Mouse (Mus musculus) liver, embryonic 12.5 days (tissue): ENCODE data around the gene Nr1d1. TPM values are rescaled to one million over a fixed set of nuclear protein-coding genes. Genes with fewer than 3 reads are reported as not detected.

Source experiments
- ATAC-seq: fragments of 200-750 bp; cut with Nextera tagmentation; 2 replicates; pipeline ENCODE4 v1.8.0; 2017; ENCODE audit warnings: moderate number of reproducible peaks, mild to moderate bottlenecking, moderate library complexity
- H3K27ac ChIP-seq: fragments of 300-500 bp; sonication (generic); 2 replicates; pipeline ENCODE4 v1.5.1; 2016; ENCODE audit warnings: mild to moderate bottlenecking
- H3K27me3 ChIP-seq: fragments of 300-500 bp; sonication (generic); replicated peaks from 2 replicates; pipeline ENCODE4 v1.6.1; 2016; ENCODE audit warnings: mild to moderate bottlenecking, moderate library complexity
- H3K36me3 ChIP-seq: fragments of 300-500 bp; sonication (generic); 2 replicates; pipeline ENCODE4 v1.6.1; 2016; ENCODE audit warnings: mild to moderate bottlenecking, moderate library complexity
- H3K4me1 ChIP-seq: fragments of 300-500 bp; sonication (generic); 2 replicates; pipeline ENCODE4 v1.6.1; 2016
- H3K4me2 ChIP-seq: fragments of 300-500 bp; sonication (generic); 2 replicates; pipeline ENCODE4 v1.6.1; 2016; ENCODE audit warnings: mild to moderate bottlenecking, moderate library complexity
- H3K4me3 ChIP-seq: fragments of 300-500 bp; sonication (generic); 2 replicates; pipeline ENCODE4 v1.5.1; 2016; ENCODE audit warnings: mild to moderate bottlenecking, moderate library complexity
- H3K9ac ChIP-seq: fragments of 300-500 bp; sonication (generic); 2 replicates; pipeline ENCODE4 v1.6.1; 2016; ENCODE audit warnings: mild to moderate bottlenecking, moderate library complexity
- H3K9me3 ChIP-seq: fragments of 300-500 bp; sonication (generic); replicated peaks from 2 replicates; pipeline ENCODE4 v1.6.1; 2016; ENCODE audit warnings: mild to moderate bottlenecking, moderate library complexity
- WGBS: fragments of 180-500 bp; shearing (Covaris S2); methylation state at CpG from one replicate; pipeline ENCODE4 v1.1.7; 2016; ENCODE audit not compliant: insufficient replicate concordance; 5-methylcytosine and 5-hydroxymethylcytosine counted together
- polyA plus RNA-seq: library from polyadenylated mRNA; unstranded; fragments of >200 nt; fragmentation: Nextera tagmentation; extraction: Ambion mirVana; gene quantifications from 2 replicates; pipeline ENCODE4 v1.2.1, GENCODE M21; 2016

Nr1d1 gene
- polyA plus RNA-seq, 1 experiment from 2014 or later: 1.4 TPM

- peak overlapping the region; percentile 78 for H3K27ac ChIP-seq
- ATAC-seq: no peak
- 39% methylated on average over 12 of the region's 12 CpGs for WGBS
- H3K4me3 ChIP-seq: peak overlapping the region; percentile 45
- peak overlapping the region; percentile 49; the same call in 1 of the 2 replicates for H3K9ac ChIP-seq
- no peaks in the 10 kb centered on the region for H3K9me3 ChIP-seq
- H3K27me3 ChIP-seq: no peaks in the 10 kb centered on the region
- H3K36me3 ChIP-seq: peaks cover 5% of the 10 kb centered on the region; the same call in 1 of the 2 replicates
- H3K4me2 ChIP-seq: peak overlapping the region; percentile 84
- peaks cover 69% of the 10 kb centered on the region for H3K4me1 ChIP-seq
These were observed 1.1 kb upstream of the Nr1d1 start for GRCm38 (mm10) chr11:98776052-98776764.

DNA sequence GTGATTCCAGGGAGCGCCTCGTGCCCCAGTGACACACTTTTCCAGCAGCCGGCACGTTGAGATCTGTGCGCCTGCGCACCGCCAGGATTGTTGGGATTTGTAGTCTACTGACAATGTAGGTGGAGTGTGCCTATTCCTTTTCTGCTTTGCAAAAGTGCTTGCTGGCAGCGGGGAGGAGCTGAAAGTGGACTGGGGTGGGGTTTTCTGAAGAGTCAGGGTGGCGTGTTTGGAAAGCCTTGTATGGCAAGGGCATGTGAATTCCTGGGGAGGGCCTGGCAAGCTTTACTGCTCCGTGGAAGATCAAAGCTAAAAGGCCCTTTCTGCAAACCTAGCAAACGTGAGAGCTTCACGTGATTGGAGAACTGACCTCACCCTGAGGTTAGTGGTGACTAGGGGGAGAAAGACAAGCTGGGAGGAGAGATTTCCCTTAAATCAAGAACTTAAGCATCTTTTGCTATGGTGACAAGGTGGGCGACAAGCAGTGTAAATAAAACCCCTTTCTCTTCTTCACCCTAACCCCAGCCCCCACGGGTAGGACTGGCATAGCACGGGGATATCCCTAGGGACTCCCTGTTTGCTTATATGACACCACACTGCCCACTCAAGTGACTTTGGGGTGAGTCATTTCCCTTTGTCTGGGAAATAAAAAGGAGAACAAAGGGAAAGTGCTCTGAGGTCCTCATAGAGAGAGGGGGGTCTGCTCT is 367 bp upstream of the Nr1d1 start:
- Histone ChIP-seq H3K4me2 (peak overlapping the region; percentile 84), H3K27me3 (no peaks in the 10 kb centered on the region), H3K9ac (peak overlapping the region; percentile 59), H3K9me3 (no peaks in the 10 kb centered on the region), H3K4me3 (peak overlapping the region; percentile 45), H3K36me3 (peaks cover 12% of the 10 kb centered on the region), H3K27ac (peak overlapping the region; percentile 78), H3K4me1 (peaks cover 74% of the 10 kb centered on the region)
- WGBS: 5% methylated on average over 15 of the region's 15 CpGs
- peak; percentile 50 for ATAC-seq

GRCm38 (mm10) chr11:98773635-98774295 is 1.4 kb downstream of the Nr1d1 start:
- H3K27ac ChIP-seq: peak overlapping the region; percentile 77
- peak overlapping the region; percentile 59; the same call in 1 of the 2 replicates for H3K9ac ChIP-seq
- peaks cover 29% of the 10 kb centered on the region for H3K36me3 ChIP-seq
- H3K4me1 ChIP-seq: peaks cover 91% of the 10 kb centered on the region
- no peaks in the 10 kb centered on the region for H3K27me3 ChIP-seq
- H3K4me2 ChIP-seq: peak overlapping the region; percentile 84
- WGBS: under 1% methylated on average over 35 of the region's 37 CpGs
- H3K4me3 ChIP-seq: peak overlapping the region; percentile 45
- peak; percentile 87 for ATAC-seq
- no peaks in the 10 kb centered on the region for H3K9me3 ChIP-seq

DNA sequence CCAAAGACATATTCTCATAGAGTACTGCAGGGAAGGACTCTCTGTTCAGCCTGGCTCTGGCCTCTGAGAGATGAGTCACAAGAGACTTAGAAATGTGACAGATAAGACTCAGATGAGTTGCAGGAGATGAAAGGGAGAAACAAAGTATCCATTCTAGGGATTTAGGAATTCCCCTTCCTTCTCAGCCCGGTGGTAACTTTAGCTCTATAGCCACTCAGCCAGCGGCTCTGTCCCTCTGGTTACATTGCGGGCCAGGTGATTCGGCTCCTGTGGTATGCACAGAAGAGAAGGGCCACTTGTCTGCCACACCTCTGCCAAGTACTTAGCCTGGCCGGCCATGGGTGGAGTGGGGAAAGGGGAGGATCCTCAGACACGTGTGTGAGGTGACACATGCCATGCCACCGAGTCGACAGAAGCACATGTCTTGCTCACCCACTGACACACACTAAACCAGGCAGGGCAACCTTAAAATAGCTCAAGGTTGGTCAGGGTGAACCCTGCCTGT is 2.4 kb downstream of the Nr1d1 start:
- peaks cover 97% of the 10 kb centered on the region for H3K4me1 ChIP-seq
- no peak overlapping the region for H3K4me3 ChIP-seq
- H3K9me3 ChIP-seq: no peaks in the 10 kb centered on the region
- 46% methylated on average over 8 of the region's 8 CpGs for WGBS
- H3K4me2 ChIP-seq: peak overlapping the region; percentile 84
- no peak for ATAC-seq
- H3K27ac ChIP-seq: peak overlapping the region; percentile 77
- no peaks in the 10 kb centered on the region for H3K27me3 ChIP-seq
- 0 out of 2 replicates have a peak overlapping the region, but pooled peaks have one; percentile 56 for H3K9ac ChIP-seq
- peaks cover 29% of the 10 kb centered on the region for H3K36me3 ChIP-seq

DNA sequence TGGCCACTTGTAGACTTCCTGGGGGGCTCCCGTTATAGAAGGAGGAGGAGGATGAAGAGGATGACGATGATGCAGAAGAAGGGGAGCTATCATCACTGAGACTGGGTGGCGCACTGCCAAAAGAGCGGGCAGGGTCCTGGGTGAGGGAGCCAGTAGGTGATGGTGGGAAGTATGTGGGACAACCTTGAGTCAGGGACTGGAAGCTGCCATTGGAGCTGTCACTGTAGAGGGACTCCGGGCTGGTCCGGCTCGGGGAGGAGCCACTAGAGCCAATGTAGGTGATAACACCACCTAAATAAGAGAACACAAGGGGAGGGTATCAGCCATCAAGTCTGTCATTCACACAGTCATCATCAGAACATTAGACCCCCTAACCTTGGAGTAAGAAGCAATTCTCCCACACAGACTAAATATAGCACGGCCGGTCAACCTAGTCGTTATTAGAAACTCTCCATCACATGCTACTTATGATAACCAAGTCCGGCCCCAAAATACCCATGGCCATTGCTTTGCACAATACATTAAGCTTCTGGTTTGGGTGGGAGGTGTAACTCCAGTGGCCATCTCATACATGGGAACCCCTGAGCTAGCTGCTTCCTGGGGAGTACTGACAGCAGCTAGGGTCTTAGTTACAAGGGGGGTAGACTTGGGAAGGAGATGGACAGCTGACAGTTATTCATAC is 3.1 kb downstream of the Nr1d1 start:
- WGBS: 79% methylated on average over 11 of the region's 11 CpGs
- peak overlapping the region; percentile 84; the same call in 1 of the 2 replicates for H3K4me2 ChIP-seq
- H3K9ac ChIP-seq: 0 out of 2 replicates have a peak overlapping the region, but pooled peaks have one; percentile 22

DNA sequence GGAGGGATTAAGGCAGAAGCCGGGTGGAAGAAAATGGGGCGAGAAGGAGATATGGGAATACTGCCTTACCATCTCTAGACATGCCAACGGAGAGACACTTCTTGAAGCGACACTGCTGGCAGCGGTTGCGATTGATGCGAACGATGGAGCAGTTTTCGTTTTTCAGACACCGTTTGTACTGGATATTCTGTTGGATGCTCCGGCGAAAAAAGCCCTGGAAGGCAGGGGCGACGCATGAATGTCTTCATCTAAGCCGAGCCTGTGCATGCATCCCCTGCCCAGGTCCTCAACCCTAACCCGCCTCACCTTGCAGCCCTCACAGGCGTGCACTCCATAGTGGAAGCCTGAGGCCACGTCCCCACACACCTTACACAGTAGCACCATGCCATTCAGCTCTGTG is 4.0 kb downstream of the Nr1d1 start:
- H3K4me3 ChIP-seq: no peak overlapping the region
- WGBS: 89% methylated on average over 18 of the region's 18 CpGs
- no peak overlapping the region for H3K9ac ChIP-seq
- no peak for ATAC-seq
- H3K4me2 ChIP-seq: no peak overlapping the region
- peaks cover 29% of the 10 kb centered on the region for H3K36me3 ChIP-seq
- peaks cover 97% of the 10 kb centered on the region for H3K4me1 ChIP-seq
- H3K27ac ChIP-seq: 0 out of 2 replicates have a peak overlapping the region, but pooled peaks have one; percentile 2
- H3K27me3 ChIP-seq: no peaks in the 10 kb centered on the region
- no peaks in the 10 kb centered on the region for H3K9me3 ChIP-seq

More for the DNA sequence above, 3.1 kb downstream of the Nr1d1 start:
- H3K27me3 ChIP-seq: no peaks in the 10 kb centered on the region
- H3K4me1 ChIP-seq: peaks cover 97% of the 10 kb centered on the region
- peaks cover 29% of the 10 kb centered on the region for H3K36me3 ChIP-seq
- no peaks in the 10 kb centered on the region for H3K9me3 ChIP-seq
- peak overlapping the region; percentile 77 for H3K27ac ChIP-seq
- no peak for ATAC-seq
- no peak overlapping the region for H3K4me3 ChIP-seq

- H3K4me3 ChIP-seq: no peak overlapping the region
- no peaks in the 10 kb centered on the region for H3K27me3 ChIP-seq
- H3K36me3 ChIP-seq: peaks cover 32% of the 10 kb centered on the region
- no peak overlapping the region for H3K9ac ChIP-seq
- H3K4me2 ChIP-seq: no peak overlapping the region
- WGBS: 86% methylated on average over 26 of the region's 26 CpGs
- H3K9me3 ChIP-seq: no peaks in the 10 kb centered on the region
- H3K27ac ChIP-seq: peak overlapping the region; percentile 94; the same call in 1 of the 2 replicates
- no peak for ATAC-seq
- peaks cover 97% of the 10 kb centered on the region for H3K4me1 ChIP-seq
These were observed 4.8 kb downstream of the Nr1d1 start for GRCm38 (mm10) chr11:98770096-98770975.

DNA sequence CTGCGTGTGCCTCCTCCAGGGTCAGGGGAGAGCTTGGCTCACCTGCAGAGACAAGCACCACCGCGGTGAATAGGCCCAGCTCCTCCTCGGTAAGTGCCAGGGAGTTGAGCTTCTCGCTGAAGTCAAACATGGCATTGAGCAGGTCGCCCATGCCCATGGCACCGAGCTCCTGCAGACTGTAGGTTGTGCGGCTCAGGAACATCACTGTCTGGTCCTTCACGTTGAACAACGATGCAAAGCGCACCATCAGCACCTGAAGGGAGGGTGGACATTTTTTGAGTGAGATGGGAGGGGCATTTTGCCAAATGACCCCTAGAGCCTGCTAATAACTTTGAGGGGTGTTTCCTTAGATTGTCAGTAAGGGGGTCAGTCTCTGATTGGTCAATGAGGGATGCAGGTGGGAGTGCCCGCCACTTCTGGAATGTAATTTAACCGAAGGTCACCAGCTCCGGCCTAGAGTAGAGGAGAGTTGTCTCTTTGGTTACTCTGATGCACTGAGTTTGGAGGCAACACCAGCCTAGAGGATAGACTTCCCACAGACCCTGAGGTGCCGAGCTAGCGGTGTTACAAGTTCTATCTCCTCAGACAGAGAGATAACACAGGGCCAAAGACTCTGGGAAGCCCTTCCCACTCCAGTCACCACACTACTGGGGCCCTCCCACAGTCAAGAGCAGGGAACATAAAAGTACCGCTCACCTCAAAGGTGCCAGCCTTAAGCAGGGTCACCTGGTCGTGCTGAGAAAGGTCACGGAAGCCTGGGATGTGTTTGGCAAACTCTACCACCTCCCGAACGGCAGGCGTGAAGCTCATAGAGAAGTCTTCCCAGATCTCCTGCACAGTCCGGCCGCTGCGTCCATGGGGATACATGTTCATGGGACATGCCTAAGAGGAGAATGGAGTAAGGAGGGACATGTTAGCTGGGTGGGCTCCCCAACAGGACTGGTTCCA is 5.9 kb downstream of the Nr1d1 start:
- Histone ChIP-seq H3K36me3 (peaks cover 41% of the 10 kb centered on the region), H3K4me1 (peaks cover 96% of the 10 kb centered on the region), H3K27ac (peak overlapping the region; percentile 94), H3K27me3 (no peaks in the 10 kb centered on the region), H3K4me2 (peak overlapping the region; percentile 78), H3K4me3 (peak overlapping the region; percentile 60), H3K9ac (peak overlapping the region; percentile 78), H3K9me3 (no peaks in the 10 kb centered on the region)
- 71% methylated on average over 25 of the region's 25 CpGs for WGBS
- ATAC-seq: peak; percentile 1; the same call in 1 of the 2 replicates

- WGBS: 10% methylated on average over 39 of the region's 39 CpGs
- H3K4me1 ChIP-seq: peaks cover 96% of the 10 kb centered on the region
- H3K27me3 ChIP-seq: no peaks in the 10 kb centered on the region
- peak; percentile 75 for ATAC-seq
- H3K4me3 ChIP-seq: peak overlapping the region; percentile 60
- H3K9ac ChIP-seq: peak overlapping the region; percentile 78
- peaks cover 50% of the 10 kb centered on the region for H3K36me3 ChIP-seq
- no peaks in the 10 kb centered on the region for H3K9me3 ChIP-seq
- peak overlapping the region; percentile 78 for H3K4me2 ChIP-seq
- H3K27ac ChIP-seq: peak overlapping the region; percentile 94
These were observed 6.8 kb downstream of the Nr1d1 start for GRCm38 (mm10) chr11:98768127-98769006.
